Mouse (Mus musculus) ES-E14 (cell line): ENCODE measurements around the gene 1110008P14Rik. TPM values are rescaled to one million over a fixed set of nuclear protein-coding genes. Genes with fewer than 3 reads are reported as not detected.

Experiments
- DNase-seq: peaks from one replicate; pipeline ENCODE4 v3.0.0-alpha.2; 2013; ENCODE audit warnings: low read depth, low spot score
- H3K27ac ChIP-seq: 2 replicates; pipeline ENCODE4 v1.5.1; 2012; ENCODE audit warnings: low read depth, mild to moderate bottlenecking, low read length, moderate library complexity, mixed read lengths; ENCODE audit not compliant: poor library complexity, insufficient read depth, severe bottlenecking
- H3K36me3 ChIP-seq: 2 replicates; pipeline ENCODE4 v1.6.1; 2012; ENCODE audit warnings: mild to moderate bottlenecking, low read length, moderate library complexity, mixed read lengths; ENCODE audit not compliant: control insufficient read depth, poor library complexity, insufficient read depth, severe bottlenecking
- H3K4me1 ChIP-seq, 2 experiments: fragments of 150-350 bp in 1 of 2; sonication (generic) in 1 of 2; 2 replicates each; pipeline ENCODE4 v1.6.1; 2012; ENCODE audit warnings: low read length in 2 of 2, mild to moderate bottlenecking in 1 of 2, mixed read lengths in 1 of 2; ENCODE audit not compliant: control insufficient read depth in 2 of 2, insufficient read depth in 2 of 2, poor library complexity in 1 of 2
- H3K4me3 ChIP-seq, 2 experiments: fragments of 150-350 bp in 1 of 2; sonication (generic) in 1 of 2; 2 replicates each; pipeline ENCODE4 v1.5.1; 2012; ENCODE audit warnings: low read length in 2 of 2, low read depth in 1 of 2, mild to moderate bottlenecking in 1 of 2, mixed read lengths in 1 of 2; ENCODE audit not compliant: insufficient read depth in 1 of 2, poor library complexity in 1 of 2, severe bottlenecking in 1 of 2
- H3K9ac ChIP-seq: 2 replicates; pipeline ENCODE4 v1.6.1; 2012; ENCODE audit warnings: low read depth, mild to moderate bottlenecking, low read length, mixed read lengths; ENCODE audit not compliant: poor library complexity, insufficient read depth, severe bottlenecking
- H3K9me3 ChIP-seq: fragments of 150-350 bp; sonication (generic); 2 replicates; pipeline ENCODE4 v1.6.1; 2012; ENCODE audit warnings: low read depth, mild to moderate bottlenecking, low read length; ENCODE audit not compliant: control insufficient read depth, insufficient read depth
- CHD2 ChIP-seq: IDR thresholded peaks from 2 replicates; pipeline ENCODE4 v1.6.1; 2014; ENCODE audit warnings: mild to moderate bottlenecking, low read depth, low read length, inconsistent platforms
- HCFC1 ChIP-seq: IDR thresholded peaks from 2 replicates; pipeline ENCODE4 v1.6.1; 2012; ENCODE audit warnings: low read length, inconsistent platforms, borderline replicate concordance; ENCODE audit not compliant: insufficient read depth
- MAFK ChIP-seq: IDR thresholded peaks from 2 replicates; pipeline ENCODE4 v1.6.1; 2014; ENCODE audit warnings: mild to moderate bottlenecking, low read depth, low read length, inconsistent platforms; ENCODE audit not compliant: insufficient read depth
- ZC3H11A ChIP-seq: IDR thresholded peaks from 2 replicates; pipeline ENCODE4 v1.6.1; 2012; ENCODE audit warnings: low read depth, mild to moderate bottlenecking, inconsistent platforms, low read length, borderline replicate concordance
- ZNF384 ChIP-seq: IDR thresholded peaks from 2 replicates; pipeline ENCODE4 v1.6.1; 2012; ENCODE audit warnings: low read depth, low read length, inconsistent platforms
- in situ Hi-C, 2 experiments: fragments of 600-800 bp; cut with MboI; formaldehyde crosslinking; loops; one replicate each; pipeline ENCODE4 v1.15.1; 2025; ENCODE audit warnings: low sequenced_read_pairs in 2 of 2, inconsistent platforms in 1 of 2; ENCODE audit not compliant: unreplicated experiment in 2 of 2
- total RNA-seq: library from RNA; depleted of rRNA; stranded (reverse); fragments of 300-350 nt; gene quantifications from 2 replicates; pipeline ENCODE4 v1.2.3, GENCODE M21; 2012

1110008P14Rik gene
- total RNA-seq, 1 experiment, result 31.3 TPM

- no peak overlapping the region for H3K27ac ChIP-seq
- H3K4me1 ChIP-seq, result peaks cover 6 to 37% of the 10 kb centered on the region in 2 experiments; a peak in 3 of 4 replicates
- 0 out of 4 replicates have a peak overlapping the region, but pooled peaks of 1 of the 2 experiments have one; percentile 75 for H3K4me3 ChIP-seq
- H3K36me3 ChIP-seq, result no peaks in the 10 kb centered on the region
- in situ Hi-C loops, result no loop called here
- TF ChIP-seq HCFC1 (no peak), MAFK (no peak), ZC3H11A (no peak), CHD2 (no peak)
- no peaks in the 10 kb centered on the region for H3K9me3 ChIP-seq
- H3K9ac ChIP-seq, result no peak overlapping the region
- DNase-seq, result no peak
Observed at GRCm38 (mm10) chr2:32351471-32351961, 30.2 kb downstream of the 1110008P14Rik start.

- in situ Hi-C loops, result no loop called here
- H3K27ac ChIP-seq, result no peak overlapping the region
- peaks cover 6 to 37% of the 10 kb centered on the region in 2 experiments; a peak in 3 of 4 replicates for H3K4me1 ChIP-seq
- TF ChIP-seq ZNF384 (no peak), ZC3H11A (no peak), MAFK (no peak), HCFC1 (no peak), CHD2 (no peak)
- no peak overlapping the region for H3K9ac ChIP-seq
- H3K4me3 ChIP-seq, result no peak overlapping the region
- H3K36me3 ChIP-seq, result no peaks in the 10 kb centered on the region
- H3K9me3 ChIP-seq, result no peaks in the 10 kb centered on the region
- no peak for DNase-seq
Observed at GRCm38 (mm10) chr2:32350471-32351051, 31.2 kb downstream of the 1110008P14Rik start.

- in situ Hi-C loops, result no loop called here
- Histone ChIP-seq H3K36me3 (no peaks in the 10 kb centered on the region), H3K4me3 (no peak overlapping the region), H3K4me1 (peaks cover 6 to 40% of the 10 kb centered on the region in 2 experiments; a peak in 3 of 4 replicates), H3K27ac (no peak overlapping the region), H3K9me3 (no peaks in the 10 kb centered on the region), H3K9ac (no peak overlapping the region)
- TF ChIP-seq ZC3H11A, result no peak
- no peak for TF ChIP-seq MAFK
- no peak for TF ChIP-seq ZNF384
- TF ChIP-seq CHD2, result no peak
- no peak for TF ChIP-seq HCFC1
- no peak for DNase-seq
Observed at GRCm38 (mm10) chr2:32349625-32350255, 32.0 kb downstream of the 1110008P14Rik start.

- no peak for DNase-seq
- H3K9me3 ChIP-seq, result no peaks in the 10 kb centered on the region
Observed at GRCm38 (mm10) chr2:32348311-32348710, 33.4 kb downstream of the 1110008P14Rik start.

More at GRCm38 (mm10) chr2:32348311-32348710, 33.4 kb downstream of the 1110008P14Rik start:
- Histone ChIP-seq H3K9ac (no peak overlapping the region), H3K36me3 (no peaks in the 10 kb centered on the region), H3K27ac (no peak overlapping the region), H3K4me3 (no peak overlapping the region), H3K4me1 (peaks cover 6 to 40% of the 10 kb centered on the region in 2 experiments; a peak in 3 of 4 replicates)
- TF ChIP-seq MAFK (no peak), CHD2 (no peak), HCFC1 (no peak), ZNF384 (no peak), ZC3H11A (no peak)
- in situ Hi-C loops, result no loop called here
